Comparison of ENCODE assay signal across 10 mouse cellular contexts in the genomic region with DNA sequence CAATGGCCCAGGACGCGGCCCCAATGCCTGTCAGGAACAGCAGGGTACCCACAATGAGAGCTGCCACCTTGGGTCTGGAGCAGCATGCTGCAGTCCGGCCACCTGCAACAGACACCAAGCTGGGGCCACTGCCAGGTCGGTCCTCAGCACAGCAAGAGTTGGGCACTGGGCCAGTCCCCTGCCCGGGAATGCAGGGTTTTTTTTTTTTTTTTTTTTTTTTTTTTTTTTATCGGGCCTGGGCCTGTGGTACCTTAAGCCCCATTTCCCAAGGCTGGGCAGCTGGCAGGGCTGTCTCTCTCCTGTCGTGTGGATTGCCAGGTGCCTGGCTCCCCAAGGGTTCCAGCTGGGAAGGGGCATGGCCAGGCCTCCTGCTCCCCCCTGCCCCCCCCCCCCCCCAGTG. TPM values are rescaled to one million over a fixed set of nuclear protein-coding genes. Genes with fewer than 3 reads are reported as not detected.
DNase-seq lines count a peak whose midpoint lies in the region; ATAC-seq lines count a peak whose summit lies in the region.
"Had no signal": no experiment of that assay in that cellular context is flagged by ENCODE, and none has a peak within 500 bp of the region (broad histone marks: within the 10 kb centered on the region; RNA-seq: fewer than 3 reads in every experiment).

No protein-coding gene starts in this region.

- H3K27ac ChIP-seq in hindbrain, embryonic 16.5 days (ENCODE audit: low read depth, low read length) = no peak overlapping the region

- peak; percentile 92 for DNase-seq in heart, adult 11 months
- no peak for DNase-seq in heart, adult 9 months (ENCODE audit: low spot score in 2 of 2)
- peak; percentile 47 for DNase-seq in urinary bladder, postnatal 14 days (ENCODE audit: low spot score)
- no peak for DNase-seq in urinary bladder, adult 2 months (ENCODE audit: low spot score)
- peak; percentile 90 to 92 for DNase-seq in kidney, postnatal 36 days
- no peak for DNase-seq in thymus, adult 18-20 months
- DNase-seq: right cerebral cortex, postnatal 4 days had no signal

- ATAC-seq in hindbrain, embryonic 16.5 days = no peak
- ATAC-seq in granulocyte monocyte progenitor cell, adult 5-6 weeks (replicated peaks; ENCODE audit: poor library complexity, severe bottlenecking) = no peak

- no peaks in the 10 kb centered on the region for H3K4me1 ChIP-seq in hindbrain, embryonic 16.5 days (ENCODE audit: control insufficient read depth, insufficient read depth, low read depth, low read length)

- no peaks in the 10 kb centered on the region for H3K27me3 ChIP-seq in hindbrain, embryonic 16.5 days (replicated peaks; ENCODE audit: control insufficient read depth, insufficient read depth, low read length)

- H3K4me2 ChIP-seq in hindbrain, embryonic 16.5 days (ENCODE audit: low read length) = no peak overlapping the region

- no peaks in the 10 kb centered on the region for H3K36me3 ChIP-seq in hindbrain, embryonic 16.5 days (ENCODE audit: control insufficient read depth, insufficient read depth, low read length)

- 32% methylated on average over 7 of the region's 7 CpGs for WGBS in hindbrain, embryonic 16.5 days

- H3K9ac ChIP-seq in hindbrain, embryonic 16.5 days (ENCODE audit: low read depth, low read length) = no peak overlapping the region; the same call in 1 of the 2 replicates

- no peak overlapping the region for H3K4me3 ChIP-seq in hindbrain, embryonic 16.5 days (ENCODE audit: low read length)

- no peaks in the 10 kb centered on the region for H3K9me3 ChIP-seq in hindbrain, embryonic 16.5 days (ENCODE audit: control insufficient read depth, low read length)

RNA-seq across cellular contexts. Expression of gene Hpn, which starts 6.0 kb away (rescaled TPM):
- 2.2 and 2.7 TPM in 2 replicates for polyA plus RNA-seq in urinary bladder, adult 2 months (2012; rRNA removed)
- polyA plus RNA-seq in hindbrain, embryonic 16.5 days (2015; fragmentation: Nextera tagmentation; extraction: Ambion mirVana) = 0.61 and 0.75 TPM in 2 replicates
- total RNA-seq in granulocyte monocyte progenitor cell, adult 5-6 weeks (2014; fragmentation: Nextera tagmentation) = 11.1 TPM in 1 of 2 replicates, not detected in the other
- total RNA-seq in granulocyte monocyte progenitor cell, adult 5-6 weeks (2017) = not detected in 2 replicates

RNA-seq across cellular contexts. Expression of gene Scn1b, which starts 17.7 kb away (rescaled TPM):
- polyA plus RNA-seq in urinary bladder, adult 2 months (2012; rRNA removed) = 49.1 and 54.5 TPM in 2 replicates
- 19.0 TPM in 2 replicates for polyA plus RNA-seq in hindbrain, embryonic 16.5 days (2015; fragmentation: Nextera tagmentation; extraction: Ambion mirVana)
- not detected in 2 replicates for total RNA-seq in granulocyte monocyte progenitor cell, adult 5-6 weeks (2014; fragmentation: Nextera tagmentation)
- total RNA-seq in granulocyte monocyte progenitor cell, adult 5-6 weeks (2017) = not detected in 2 replicates

RNA-seq across cellular contexts. Expression of gene Fxyd3, which starts 32.6 kb away (rescaled TPM):
- 445 and 558 TPM in 2 replicates for polyA plus RNA-seq in urinary bladder, adult 2 months (2012; rRNA removed)
- 0.43 and 0.95 TPM in 2 replicates for polyA plus RNA-seq in hindbrain, embryonic 16.5 days (2015; fragmentation: Nextera tagmentation; extraction: Ambion mirVana)
- not detected in 2 replicates for total RNA-seq in granulocyte monocyte progenitor cell, adult 5-6 weeks (2014; fragmentation: Nextera tagmentation)
- total RNA-seq in granulocyte monocyte progenitor cell, adult 5-6 weeks (2017) = not detected in 2 replicates
- total RNA-seq: monocyte, adult 5-6 weeks had no signal

RNA-seq across cellular contexts. Expression of gene Gramd1a, which starts 46.6 kb away (rescaled TPM):
- polyA plus RNA-seq in urinary bladder, adult 2 months (2012; rRNA removed) = 49.4 and 60.1 TPM in 2 replicates
- 203 and 222 TPM in 2 replicates for polyA plus RNA-seq in hindbrain, embryonic 16.5 days (2015; fragmentation: Nextera tagmentation; extraction: Ambion mirVana)
- total RNA-seq in granulocyte monocyte progenitor cell, adult 5-6 weeks (2014; fragmentation: Nextera tagmentation) = 59.3 and 77.5 TPM in 2 replicates
- 21.2 and 36.5 TPM in 2 replicates for total RNA-seq in granulocyte monocyte progenitor cell, adult 5-6 weeks (2017)

RNA-seq across cellular contexts. Expression of gene Lgi4, which starts 49.9 kb away (rescaled TPM):
- 16.0 and 17.8 TPM in 2 replicates for polyA plus RNA-seq in urinary bladder, adult 2 months (2012; rRNA removed)
- 0.50 and 0.65 TPM in 2 replicates for polyA plus RNA-seq in hindbrain, embryonic 16.5 days (2015; fragmentation: Nextera tagmentation; extraction: Ambion mirVana)
- not detected in 2 replicates for total RNA-seq in granulocyte monocyte progenitor cell, adult 5-6 weeks (2014; fragmentation: Nextera tagmentation)
- not detected in 2 replicates for total RNA-seq in granulocyte monocyte progenitor cell, adult 5-6 weeks (2017)

Comparison
In these comparisons a context has a peak if more than half of its experiments do, and no peak if none do; other contexts are left out.
1. DNase-seq: peak in heart, adult 11 months (single experiment), urinary bladder, postnatal 14 days (single experiment) and kidney, postnatal 36 days (2 of 2); none in heart, adult 9 months (0 of 2), urinary bladder, adult 2 months (single experiment) and thymus, adult 18-20 months (0 of 2).
2. RNA of gene Fxyd3, which starts 32.6 kb away (polyA plus RNA-seq): 445 to 558 TPM in urinary bladder, adult 2 months; 0.43 to 0.95 TPM in hindbrain, embryonic 16.5 days; every median in the first group is over 100 times any median in the second.